Mouse (Mus musculus) stomach, postnatal 0 days (tissue): ENCODE measurements at regions not wholly inside any gene's neighbourhood (a gene's known extent, or its start where the extent isn't known, plus 50 kb on each side); places are given as distances from the start of the nearest gene placed in this dataset.

Source experiments
- ATAC-seq: fragments of 200-750 bp; cut with Nextera tagmentation; 2 replicates; pipeline ENCODE4 v1.8.0; 2017; ENCODE audit not compliant: low FRiP score, low TSS enrichment
- DNase-seq: peaks from one replicate; pipeline ENCODE4 v3.0.0-alpha.2; 2016; ENCODE audit warnings: low spot score
- H3K27ac ChIP-seq: fragments of 300-500 bp; sonication (generic); replicated peaks from 2 replicates; pipeline ENCODE4 v1.5.1; 2014; ENCODE audit warnings: mild to moderate bottlenecking, control low read depth
- H3K27me3 ChIP-seq: fragments of 300-500 bp; sonication (generic); 2 replicates; pipeline ENCODE4 v1.6.1; 2014; ENCODE audit warnings: low read length; ENCODE audit not compliant: control insufficient read depth, insufficient read depth
- H3K36me3 ChIP-seq: fragments of 300-500 bp; sonication (generic); 2 replicates; pipeline ENCODE4 v1.6.1; 2014; ENCODE audit warnings: low read length, mixed read lengths; ENCODE audit not compliant: control insufficient read depth, insufficient read depth
- H3K4me1 ChIP-seq: fragments of 300-500 bp; sonication (generic); replicated peaks from 2 replicates; pipeline ENCODE4 v1.6.1; 2014; ENCODE audit warnings: antibody characterized with exemption; ENCODE audit not compliant: control insufficient read depth, insufficient read depth
- H3K4me2 ChIP-seq: fragments of 300-500 bp; sonication (generic); replicated peaks from 2 replicates; pipeline ENCODE4 v1.6.1; 2014; ENCODE audit warnings: low read depth, mild to moderate bottlenecking, control low read depth, moderate library complexity
- H3K4me3 ChIP-seq: fragments of 300-500 bp; sonication (generic); 2 replicates; pipeline ENCODE4 v1.5.1; 2014; ENCODE audit warnings: low read depth, low read length, control low read depth
- H3K9ac ChIP-seq: fragments of 300-500 bp; sonication (generic); 2 replicates; pipeline ENCODE4 v1.6.1; 2014; ENCODE audit warnings: mild to moderate bottlenecking, low read length, control low read depth, mixed read lengths
- H3K9me3 ChIP-seq: fragments of 300-500 bp; sonication (generic); 2 replicates; pipeline ENCODE4 v1.6.1; 2016; ENCODE audit warnings: low read length; ENCODE audit not compliant: control insufficient read depth
- CTCF ChIP-seq: IDR thresholded peaks from 2 replicates; pipeline ENCODE4 v1.5.1; 2016; ENCODE audit warnings: antibody characterized with exemption, low read depth, mild to moderate bottlenecking, moderate library complexity
- EP300 ChIP-seq: optimal IDR thresholded peaks from 2 replicates; pipeline ENCODE3; 2016; ENCODE audit warnings: antibody characterized with exemption
- WGBS: fragments of 180-500 bp; shearing (Covaris S2); extraction: QIAGEN DNeasy Blood & Tissue Kit; methylation state at CpG from one replicate; pipeline ENCODE4 v1.1.7; 2014; 5-methylcytosine and 5-hydroxymethylcytosine counted together

DNA sequence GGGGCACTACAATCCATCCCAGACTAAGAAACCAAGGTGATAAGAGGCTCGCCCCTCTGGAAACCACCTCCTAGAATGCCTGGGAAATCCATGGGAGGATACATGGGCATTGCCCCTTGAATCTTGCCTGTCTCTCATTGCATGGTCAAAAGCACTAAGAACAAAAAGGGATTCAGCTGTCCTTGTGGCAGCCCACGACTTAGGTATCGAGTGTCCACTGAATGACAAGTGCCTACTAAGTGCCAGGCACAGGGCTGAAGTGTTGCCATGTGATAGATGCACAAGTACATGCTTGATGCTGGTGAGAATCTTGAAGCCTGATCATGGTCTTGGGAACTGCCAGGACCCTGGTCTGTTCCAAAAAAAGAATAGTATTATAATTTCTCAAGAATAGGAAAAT, 371.9 kb downstream of the Osr1 start:
- no peak for ATAC-seq
- Histone ChIP-seq H3K9ac (no peak overlapping the region), H3K27ac (no peak overlapping the region), H3K4me3 (no peak overlapping the region), H3K4me2 (no peak overlapping the region), H3K4me1 (no peaks in the 10 kb centered on the region), H3K36me3 (no peaks in the 10 kb centered on the region), H3K9me3 (no peaks in the 10 kb centered on the region), H3K27me3 (no peaks in the 10 kb centered on the region)
- no peak for DNase-seq
- WGBS = 94% methylated on average over 3 of the region's 3 CpGs
- TF ChIP-seq EP300 (no peak), CTCF (no peak)

DNA sequence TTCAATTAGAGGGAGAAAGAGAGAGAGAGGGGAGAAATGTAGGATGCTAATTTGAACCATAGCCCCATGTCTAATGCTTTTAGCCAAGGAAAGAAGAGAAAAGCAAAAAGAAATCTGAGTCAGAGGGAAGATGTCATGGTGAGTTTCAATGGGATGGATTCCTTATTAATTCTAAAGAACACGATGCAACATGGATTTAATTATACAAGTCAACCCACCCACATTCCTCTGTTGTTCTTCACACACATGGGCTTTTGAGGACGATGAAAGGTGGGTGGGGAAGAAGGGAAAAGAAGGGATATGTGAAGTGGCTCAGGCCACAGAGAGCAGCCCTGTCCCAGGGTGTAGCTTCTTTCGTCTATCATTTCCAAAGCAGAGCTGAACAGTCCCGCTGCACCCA, 378.9 kb downstream of the Osr1 start:
- Histone ChIP-seq H3K4me2 (no peak overlapping the region), H3K27me3 (no peaks in the 10 kb centered on the region), H3K4me1 (no peaks in the 10 kb centered on the region), H3K4me3 (no peak overlapping the region), H3K27ac (no peak overlapping the region), H3K36me3 (no peaks in the 10 kb centered on the region), H3K9me3 (no peaks in the 10 kb centered on the region), H3K9ac (no peak overlapping the region)
- DNase-seq (no peak), ATAC-seq (no peak)
- WGBS = 78% methylated on average over 4 of the region's 4 CpGs
- TF ChIP-seq CTCF (no peak), EP300 (no peak)

DNA sequence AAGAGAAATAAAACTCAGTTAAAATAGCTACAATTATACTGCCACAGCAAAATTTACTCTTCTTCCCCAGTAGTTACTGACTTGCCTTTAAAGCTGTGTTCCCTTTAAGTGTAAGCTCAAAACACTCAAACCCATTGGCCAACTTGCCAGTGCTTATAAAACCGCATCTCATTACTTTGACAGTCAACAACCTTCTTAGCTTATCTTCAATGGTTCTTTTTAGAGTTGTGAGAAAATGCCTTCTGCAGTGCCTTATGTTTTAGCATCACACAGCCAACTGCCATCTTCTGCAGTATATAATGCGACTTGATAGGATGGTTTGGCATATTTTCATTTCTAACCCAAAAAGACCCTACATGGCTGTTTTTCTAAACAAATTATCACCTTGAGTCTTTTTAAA, 382.5 kb downstream of the Osr1 start:
- DNase-seq = no peak
- H3K9me3 ChIP-seq = no peaks in the 10 kb centered on the region
- 92% methylated on average over 2 of the region's 2 CpGs for WGBS
- no peak for TF ChIP-seq EP300
- TF ChIP-seq CTCF = no peak
- ATAC-seq = no peak
- H3K4me1 ChIP-seq = no peaks in the 10 kb centered on the region
- H3K36me3 ChIP-seq = no peaks in the 10 kb centered on the region
- H3K9ac ChIP-seq = no peak overlapping the region
- no peaks in the 10 kb centered on the region for H3K27me3 ChIP-seq
- H3K4me3 ChIP-seq = no peak overlapping the region
- H3K4me2 ChIP-seq = no peak overlapping the region
- H3K27ac ChIP-seq = no peak overlapping the region

DNA sequence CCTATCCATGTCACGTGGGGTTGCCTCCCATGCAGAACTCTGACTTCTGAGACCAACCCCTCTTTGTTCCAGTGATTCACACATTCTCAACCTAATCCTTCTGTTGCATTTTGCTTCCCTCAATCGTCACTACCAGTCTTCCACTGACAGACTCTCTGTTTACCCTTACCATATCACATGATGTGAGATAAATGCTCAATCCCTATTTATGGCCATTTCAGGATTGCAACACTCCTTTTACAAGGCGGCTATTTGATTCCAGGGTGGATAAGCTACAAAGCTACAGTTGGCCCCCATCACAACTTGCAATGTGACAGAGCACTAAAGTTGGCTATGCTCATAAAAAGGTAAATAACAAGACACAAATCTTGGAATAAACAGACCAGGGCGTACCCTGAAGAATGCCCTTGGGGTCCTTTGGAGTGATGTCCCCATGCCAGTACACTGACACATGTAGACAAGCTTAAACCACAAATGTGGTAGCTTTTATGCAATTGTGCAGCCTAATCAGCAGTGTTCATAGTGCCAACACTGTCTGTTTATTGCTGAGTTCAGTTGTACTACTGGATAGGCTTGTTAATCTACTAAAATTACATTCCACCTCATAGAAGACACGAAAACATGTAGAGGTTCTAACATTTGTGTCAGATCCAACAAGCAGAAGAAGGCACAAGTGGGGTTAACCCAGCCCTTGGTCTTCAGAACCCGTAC, 384.4 kb downstream of the Osr1 start:
- H3K27ac ChIP-seq = no peak overlapping the region
- WGBS = 68% methylated on average over 6 of the region's 6 CpGs

DNA sequence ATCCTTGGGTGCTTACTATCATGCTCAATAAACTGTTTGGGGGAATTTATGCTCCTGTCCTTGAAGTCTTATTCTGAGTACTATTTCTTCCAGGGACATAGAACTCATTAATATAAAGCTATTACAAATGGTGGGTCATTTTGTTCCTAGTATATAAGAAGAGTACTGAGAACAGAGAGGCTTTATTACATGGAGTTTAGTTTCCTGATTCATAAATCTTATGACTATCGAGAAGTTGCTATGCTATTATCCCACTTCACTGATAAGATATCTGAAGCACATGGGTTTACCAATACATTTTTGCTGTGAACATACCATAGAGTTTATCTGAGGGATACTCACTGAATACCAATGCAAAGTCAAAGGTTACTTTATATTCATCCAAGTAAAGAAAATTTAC, 399.5 kb downstream of the Osr1 start:
- no peak overlapping the region for H3K27ac ChIP-seq
- H3K4me3 ChIP-seq = no peak overlapping the region
- ATAC-seq (no peak), DNase-seq (no peak)
- 65% methylated on average over 1 of the region's 1 CpGs for WGBS
- no peaks in the 10 kb centered on the region for H3K9me3 ChIP-seq
- H3K9ac ChIP-seq = no peak overlapping the region
- H3K4me1 ChIP-seq = no peaks in the 10 kb centered on the region
- no peak overlapping the region for H3K4me2 ChIP-seq
- TF ChIP-seq CTCF = no peak
- no peak for TF ChIP-seq EP300
- no peaks in the 10 kb centered on the region for H3K36me3 ChIP-seq
- no peaks in the 10 kb centered on the region for H3K27me3 ChIP-seq

More for the DNA sequence above, 384.4 kb downstream of the Osr1 start:
- Histone ChIP-seq H3K4me3 (no peak overlapping the region), H3K4me2 (no peak overlapping the region), H3K27me3 (no peaks in the 10 kb centered on the region), H3K9me3 (no peaks in the 10 kb centered on the region), H3K9ac (no peak overlapping the region), H3K36me3 (no peaks in the 10 kb centered on the region), H3K4me1 (no peaks in the 10 kb centered on the region)
- no peak for DNase-seq
- TF ChIP-seq EP300 (no peak), CTCF (no peak)
- no peak for ATAC-seq

DNA sequence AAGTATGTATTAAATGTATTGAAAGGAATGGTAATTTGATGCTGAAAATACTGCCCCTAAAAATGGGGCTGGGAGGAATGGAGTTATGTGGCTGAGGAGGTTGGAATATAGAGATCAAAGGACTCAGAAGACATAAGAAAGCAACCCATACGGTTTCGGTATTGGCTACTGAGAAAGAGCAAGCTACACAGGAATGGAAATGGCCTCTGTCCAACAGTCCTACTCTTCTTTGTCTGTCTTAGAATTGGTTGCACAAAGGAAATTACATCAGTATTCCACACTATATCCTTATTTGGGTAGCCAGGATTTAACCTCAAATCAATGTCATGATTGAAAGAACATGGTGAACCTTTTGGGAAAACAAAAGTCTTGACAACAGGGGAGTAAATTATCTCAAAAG, 399.0 kb upstream of the Nt5c1b start:
- TF ChIP-seq EP300 (no peak), CTCF (no peak)
- H3K9ac ChIP-seq = no peak overlapping the region
- ATAC-seq (no peak), DNase-seq (no peak)
- H3K9me3 ChIP-seq = no peaks in the 10 kb centered on the region
- H3K4me1 ChIP-seq = no peaks in the 10 kb centered on the region
- no peaks in the 10 kb centered on the region for H3K27me3 ChIP-seq
- H3K4me3 ChIP-seq = no peak overlapping the region
- WGBS = 88% methylated on average over 2 of the region's 2 CpGs
- no peak overlapping the region for H3K4me2 ChIP-seq
- H3K36me3 ChIP-seq = no peaks in the 10 kb centered on the region
- no peak overlapping the region for H3K27ac ChIP-seq
